20 mouse cellular contexts compared by ENCODE assay signal in the genomic region with DNA sequence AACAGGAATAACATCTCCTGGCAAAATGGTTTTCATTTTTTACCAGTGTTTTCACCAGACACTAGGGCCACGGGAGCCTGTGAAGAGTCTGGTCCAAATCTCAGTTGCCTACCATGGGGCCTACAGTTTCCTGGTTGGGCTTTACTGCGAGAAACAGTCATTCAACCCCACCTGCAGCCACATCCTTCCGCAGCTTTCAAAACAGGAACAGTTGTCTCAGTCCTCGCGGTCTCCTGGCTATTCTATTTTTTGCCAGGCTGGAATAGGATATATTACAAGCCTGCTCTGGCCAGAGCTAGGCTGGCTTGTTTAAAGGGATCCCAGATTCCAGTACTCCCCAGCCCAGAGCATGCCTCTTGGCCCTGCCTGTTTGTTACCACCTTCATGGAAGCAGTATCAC. TPM values are rescaled to one million over a fixed set of nuclear protein-coding genes. Genes with fewer than 3 reads are reported as not detected.
DNase-seq lines count a peak whose midpoint lies in the region; ATAC-seq and TF ChIP-seq lines count a peak whose summit lies in the region.
"Had no signal": no experiment of that assay in that cellular context is flagged by ENCODE, and none has a peak within 500 bp of the region (broad histone marks: within the 10 kb centered on the region; RNA-seq: fewer than 3 reads in every experiment).

No protein-coding gene starts in this region.

- H3K4me1 ChIP-seq in heart, adult 2 months (ENCODE audit: control insufficient read depth, insufficient read depth, low read length): no peaks in the 10 kb centered on the region; the same call in 1 of the 2 replicates
- H3K4me1 ChIP-seq in hindbrain, postnatal 0 days (ENCODE audit: insufficient read depth, low read length): no peaks in the 10 kb centered on the region
- no peaks in the 10 kb centered on the region for H3K4me1 ChIP-seq in forebrain, embryonic 11.5 days (replicated peaks; ENCODE audit: control insufficient read depth, insufficient read depth, low read length)
- H3K4me1 ChIP-seq: embryonic facial prominence, embryonic 12.5 days; limb, embryonic 15.5 days; neural tube, embryonic 13.5 days had no signal

- no peak overlapping the region for H3K4me2 ChIP-seq in hindbrain, postnatal 0 days (ENCODE audit: low read depth, low read length)
- no peak overlapping the region for H3K4me2 ChIP-seq in forebrain, embryonic 11.5 days (ENCODE audit: low read depth, low read length, severe bottlenecking)
- H3K4me2 ChIP-seq: embryonic facial prominence, embryonic 12.5 days; hindbrain, embryonic 14.5 days; limb, embryonic 15.5 days; neural tube, embryonic 13.5 days had no signal

- no peak overlapping the region for H3K4me3 ChIP-seq in heart, adult 2 months
- H3K4me3 ChIP-seq in hindbrain, postnatal 0 days (ENCODE audit: low read length): no peak overlapping the region
- H3K4me3 ChIP-seq in forebrain, embryonic 11.5 days (ENCODE audit: low read depth, low read length): no peak overlapping the region
- H3K4me3 ChIP-seq: embryonic facial prominence, embryonic 12.5 days; forebrain, embryonic 10.5 days; limb, embryonic 15.5 days; neural tube, embryonic 13.5 days had no signal

- no peaks in the 10 kb centered on the region for H3K36me3 ChIP-seq in heart, adult 2 months (ENCODE audit: control insufficient read depth, insufficient read depth, low read length)
- no peaks in the 10 kb centered on the region for H3K36me3 ChIP-seq in splenic B cell, adult 2 months (ENCODE audit: control insufficient read depth, insufficient read depth, low read length, poor library complexity, severe bottlenecking)
- no peaks in the 10 kb centered on the region for H3K36me3 ChIP-seq in hindbrain, postnatal 0 days (ENCODE audit: insufficient read depth, low read length)
- no peaks in the 10 kb centered on the region for H3K36me3 ChIP-seq in forebrain, embryonic 11.5 days (ENCODE audit: control insufficient read depth, insufficient read depth, low read length)
- H3K36me3 ChIP-seq: embryonic facial prominence, embryonic 12.5 days; forebrain, embryonic 10.5 days; limb, embryonic 15.5 days; neural tube, embryonic 13.5 days had no signal

- TF ChIP-seq CTCF in heart, adult 2 months (IDR thresholded peaks at IDR 0.05): no peak
- no peak for TF ChIP-seq CTCF in hindbrain, postnatal 0 days (IDR thresholded peaks at IDR 0.05; ENCODE audit: low read depth)

- no peaks in the 10 kb centered on the region for H3K9me3 ChIP-seq in hindbrain, postnatal 0 days (ENCODE audit: low read length)
- H3K9me3 ChIP-seq in forebrain, embryonic 11.5 days (ENCODE audit: control insufficient read depth, low read length): no peaks in the 10 kb centered on the region
- H3K9me3 ChIP-seq: embryonic facial prominence, embryonic 12.5 days; forebrain, embryonic 10.5 days; limb, embryonic 15.5 days; neural tube, embryonic 13.5 days had no signal

- H3K79me2 ChIP-seq in heart, adult 2 months (replicated peaks; ENCODE audit: control insufficient read depth, insufficient read depth, low read length): no peaks in the 10 kb centered on the region

- H3K27ac ChIP-seq in heart, adult 2 months: peak overlapping the region; percentile 70
- H3K27ac ChIP-seq in hindbrain, postnatal 0 days: no peak overlapping the region
- H3K27ac ChIP-seq in forebrain, embryonic 11.5 days (ENCODE audit: low read depth, low read length): no peak overlapping the region
- H3K27ac ChIP-seq: embryonic facial prominence, embryonic 12.5 days; forebrain, embryonic 10.5 days; hindbrain, embryonic 14.5 days; limb, embryonic 15.5 days; macrophage; neural tube, embryonic 13.5 days had no signal

- peak overlapping the region; percentile 30; the same call in 1 of the 2 replicates for H3K9ac ChIP-seq in heart, adult 2 months (ENCODE audit: low read depth, low read length)
- no peak overlapping the region for H3K9ac ChIP-seq in hindbrain, postnatal 0 days (replicated peaks; ENCODE audit: low read length)
- no peak overlapping the region for H3K9ac ChIP-seq in forebrain, embryonic 11.5 days (ENCODE audit: low read length)
- H3K9ac ChIP-seq: embryonic facial prominence, embryonic 12.5 days; hindbrain, embryonic 14.5 days; limb, embryonic 15.5 days; neural tube, embryonic 13.5 days had no signal

- peak in 1 of 2 experiments; percentile 20 for DNase-seq in heart, adult 2 months
- DNase-seq in heart, postnatal 14 days: no peak
- DNase-seq in splenic B cell, adult 2 months (ENCODE audit: low read depth, low spot score): peak; percentile 28
- no peak for DNase-seq in urinary bladder, postnatal 36 days (ENCODE audit: low spot score in 2 of 2)
- DNase-seq in hindbrain, postnatal 0 days (ENCODE audit: low spot score): no peak
- no peak for DNase-seq in forebrain, embryonic 11.5 days (ENCODE audit: low spot score)
- DNase-seq: cerebellum, postnatal 36 days; kidney, adult 2 months; lung, adult 18-20 months; right cerebral cortex, adult 18-20 months had no signal

- TF ChIP-seq POLR2A in heart, adult 2 months (IDR thresholded peaks at IDR 0.05; ENCODE audit: insufficient read depth, low read depth, low read length): no peak

- H3K27me3 ChIP-seq in heart, adult 2 months (ENCODE audit: control insufficient read depth, insufficient read depth, low read length): no peaks in the 10 kb centered on the region
- no peaks in the 10 kb centered on the region for H3K27me3 ChIP-seq in splenic B cell, adult 2 months (ENCODE audit: control insufficient read depth, insufficient read depth, low read length, poor library complexity, severe bottlenecking)
- H3K27me3 ChIP-seq in hindbrain, postnatal 0 days (ENCODE audit: insufficient read depth, low read length): no peaks in the 10 kb centered on the region
- no peaks in the 10 kb centered on the region for H3K27me3 ChIP-seq in forebrain, embryonic 11.5 days (ENCODE audit: control insufficient read depth, insufficient read depth, low read length)
- H3K27me3 ChIP-seq: embryonic facial prominence, embryonic 12.5 days; limb, embryonic 15.5 days; neural tube, embryonic 13.5 days had no signal

- peak; percentile 77 for ATAC-seq in CD4-positive, CD25-positive, alpha-beta regulatory T cell, adult 4 months
- ATAC-seq in hematopoietic stem cell, adult 5-6 weeks (replicated peaks in 1 of 2; ENCODE audit: insufficient read depth in 1 of 2, low FRiP score in 2 of 2, low TSS enrichment in 1 of 2, low read depth in 1 of 2, poor library complexity in 2 of 2, severe bottlenecking in 2 of 2): peak; percentile 95 to 96
- ATAC-seq in hindbrain, postnatal 0 days: no peak
- ATAC-seq in forebrain, embryonic 11.5 days (replicated peaks; ENCODE audit: low FRiP score): no peak
- ATAC-seq: midbrain, embryonic 16.5 days had no signal

- 21% methylated on average over 5 of the region's 5 CpGs for WGBS in heart, adult 2 months
- 68% methylated on average over 5 of the region's 5 CpGs for WGBS in hindbrain, postnatal 0 days
- 49% methylated on average over 5 of the region's 5 CpGs for WGBS in forebrain, embryonic 11.5 days

- intact Hi-C loops in heart, adult 2 months (cut with DNase I): loop anchor here (10.0 kb wide), 1 partner anchor 344 kb away; no protein-coding TSS in a partner anchor
- intact Hi-C loops in heart, postnatal 14 days (cut with DNase I): no loop called here

- TF ChIP-seq EP300 in heart, adult 2 months (IDR thresholded peaks at IDR 0.05; ENCODE audit: insufficient read depth, low read depth, low read length): no peak

RNA-seq across cellular contexts. Expression of gene Fgf13, which starts 21.2 kb away (rescaled TPM):
- 100 to 1,000 TPM; 102 to 129 TPM for total RNA-seq in heart, adult 2 months (2021)
- polyA plus RNA-seq in heart, adult 2 months (2012; rRNA removed): 35.6 and 68.1 TPM in 2 replicates
- 100 to 1,000 TPM; 105 to 119 TPM for total RNA-seq in heart, postnatal 14 days (2021)
- polyA plus RNA-seq in CD4-positive, CD25-positive, alpha-beta regulatory T cell, adult 4 months (2017; shearing (Covaris generic)): 1 to 10 TPM; 9.1 TPM
- 2.7 and 10.9 TPM in 2 replicates for total RNA-seq in hematopoietic stem cell, adult 5-6 weeks (2017)
- total RNA-seq in hindbrain, postnatal 0 days (2014; rRNA removed): 115 and 154 TPM in 2 replicates
- 185 and 195 TPM in 2 replicates for polyA plus RNA-seq in hindbrain, postnatal 0 days (2015; fragmentation: Nextera tagmentation; extraction: Ambion mirVana)
- 18.1 and 22.4 TPM in 2 replicates for polyA plus RNA-seq in forebrain, embryonic 11.5 days (2014; fragmentation: Nextera tagmentation; extraction: Ambion mirVana)
- total RNA-seq: MEL had no signal

Comparison
In these comparisons a context has a peak if more than half of its experiments do, and no peak if none do; other contexts are left out.
1. ATAC-seq: peak in CD4-positive, CD25-positive, alpha-beta regulatory T cell, adult 4 months (single experiment) and hematopoietic stem cell, adult 5-6 weeks (2 of 2); none in hindbrain, postnatal 0 days (single experiment) and forebrain, embryonic 11.5 days (single experiment).